Mouse (Mus musculus) adrenal gland, postnatal 25 days (tissue): ENCODE results near the gene Tmem259. TPM values are rescaled to one million over a fixed set of nuclear protein-coding genes. Genes with fewer than 3 reads are reported as not detected.

Experiments used
- total RNA-seq: library from RNA; stranded (reverse); gene quantifications from 2 replicates; pipeline ENCODE4 v1.2.3, GENCODE M21; 2021

The Tmem259 gene
- total RNA-seq, 1 experiment from 2014 or later: 159 TPM

Other genes starting within 250 kb of the Tmem259 start
- gene Polrmt, start 237.7 kb downstream of the Tmem259 start, total RNA-seq: 70.4 and 74.1 TPM in 2 replicates
- not detected in 2 replicates for gene Fgf22, start 229.3 kb downstream of the Tmem259 start, total RNA-seq
- 59.5 and 63.8 TPM in 2 replicates for gene Rnf126, start 217.4 kb downstream of the Tmem259 start, total RNA-seq
- gene Fstl3, start 207.1 kb downstream of the Tmem259 start, total RNA-seq: 8.5 and 10.6 TPM in 2 replicates
- gene Prss57, start 193.4 kb downstream of the Tmem259 start, total RNA-seq: not detected in 2 replicates
- 57.1 and 99.3 TPM in 2 replicates for gene Palm, start 190.8 kb downstream of the Tmem259 start, total RNA-seq
- gene Misp, start 163.3 kb downstream of the Tmem259 start, total RNA-seq: 0.64 and 1.00 TPM in 2 replicates
- 224 and 249 TPM in 2 replicates for gene Ptbp1, start 129.9 kb downstream of the Tmem259 start, total RNA-seq
- gene Prtn3, start 109.9 kb downstream of the Tmem259 start, total RNA-seq: not detected in 2 replicates
- gene Plppr3, start 109.7 kb downstream of the Tmem259 start, total RNA-seq: 0.49 and 1.2 TPM in 2 replicates
- gene Elane, start 98.1 kb downstream of the Tmem259 start, total RNA-seq: not detected in 2 replicates
- gene Cfd, start 93.5 kb downstream of the Tmem259 start, total RNA-seq: 420 and 469 TPM in 2 replicates
- 36.0 and 49.2 TPM in 2 replicates for gene Med16, start 75.4 kb downstream of the Tmem259 start, total RNA-seq
- not detected in 2 replicates for gene Gm26602, start 73.5 kb downstream of the Tmem259 start, total RNA-seq
- gene Kiss1r, start 67.4 kb downstream of the Tmem259 start, total RNA-seq: 1.1 and 2.3 TPM in 2 replicates
- 85.5 and 98.9 TPM in 2 replicates for gene R3hdm4, start 63.1 kb downstream of the Tmem259 start, total RNA-seq
- gene Arid3a, start 57.3 kb downstream of the Tmem259 start, total RNA-seq: 5.2 and 5.8 TPM in 2 replicates
- 32.4 and 35.5 TPM in 2 replicates for gene Wdr18, start 24.2 kb downstream of the Tmem259 start, total RNA-seq
- gene Grin3b, start 13.6 kb downstream of the Tmem259 start, total RNA-seq: 0.12 TPM in 1 of 2 replicates, not detected in the other
- 28.3 and 29.8 TPM in 2 replicates for gene Cnn2, start 4.3 kb upstream of the Tmem259 start, total RNA-seq
- 24.2 and 29.1 TPM in 2 replicates for gene Abca7, start 12.2 kb upstream of the Tmem259 start, total RNA-seq
- gene Arhgap45, start 32.3 kb upstream of the Tmem259 start, total RNA-seq: 3.7 and 4.3 TPM in 2 replicates
- 84.3 and 101 TPM in 2 replicates for gene Polr2e, start 55.5 kb upstream of the Tmem259 start, total RNA-seq
- gene Gpx4, start 62.8 kb upstream of the Tmem259 start, total RNA-seq: 977 and 1,201 TPM in 2 replicates
- 66.1 and 73.2 TPM in 2 replicates for gene Sbno2, start 121.2 kb upstream of the Tmem259 start, total RNA-seq
- gene Stk11, start 131.5 kb upstream of the Tmem259 start, total RNA-seq: 154 TPM in 2 replicates
- 460 and 592 TPM in 2 replicates for gene Atp5d, start 154.3 kb upstream of the Tmem259 start, total RNA-seq
- 45.4 and 67.9 TPM in 2 replicates for gene Cbarp, start 156.5 kb upstream of the Tmem259 start, total RNA-seq
- gene Midn, start 163.9 kb upstream of the Tmem259 start, total RNA-seq: 74.1 and 97.4 TPM in 2 replicates
- gene Cirbp, start 181.7 kb upstream of the Tmem259 start, total RNA-seq: 49.9 and 142 TPM in 2 replicates
- gene 1600002K03Rik, start 188.6 kb upstream of the Tmem259 start, total RNA-seq: 15.6 and 16.7 TPM in 2 replicates
- gene Efna2, start 195.2 kb upstream of the Tmem259 start, total RNA-seq: 2.7 and 5.2 TPM in 2 replicates
- 23.4 and 37.9 TPM in 2 replicates for gene Mum1, start 242.1 kb upstream of the Tmem259 start, total RNA-seq